Mouse (Mus musculus) layer of hippocampus, adult 2 months (tissue): ENCODE measurements at regions not wholly inside any gene's neighbourhood (a gene's known extent, or its start where the extent isn't known, plus 50 kb on each side); places are given as distances from the start of the nearest gene placed in this dataset.
"Not testable (repeated sequence)": the region's sequence is repeated elsewhere in the genome, so short reads cannot be mapped to it uniquely, and the experiment has no call there.

Source experiments
- DNase-seq, 2 experiments: peaks; one replicate each; pipeline ENCODE4 v3.0.0; 2022; ENCODE audit warnings: low spot score in 2 of 2
- H3K27ac ChIP-seq: fragments of 200-600 bp; 2 replicates; pipeline ENCODE4 v1.8.1; 2022
- H3K4me3 ChIP-seq: fragments of 200-600 bp; 2 replicates; pipeline ENCODE4 v1.8.1; 2022; ENCODE audit warnings: mild to moderate bottlenecking
- CTCF ChIP-seq: fragments of 200-600 bp; conservative IDR thresholded peaks from 2 replicates; pipeline ENCODE4 v1.8.1; 2022; ENCODE audit warnings: antibody characterized with exemption, mild to moderate bottlenecking, moderate library complexity

DNA sequence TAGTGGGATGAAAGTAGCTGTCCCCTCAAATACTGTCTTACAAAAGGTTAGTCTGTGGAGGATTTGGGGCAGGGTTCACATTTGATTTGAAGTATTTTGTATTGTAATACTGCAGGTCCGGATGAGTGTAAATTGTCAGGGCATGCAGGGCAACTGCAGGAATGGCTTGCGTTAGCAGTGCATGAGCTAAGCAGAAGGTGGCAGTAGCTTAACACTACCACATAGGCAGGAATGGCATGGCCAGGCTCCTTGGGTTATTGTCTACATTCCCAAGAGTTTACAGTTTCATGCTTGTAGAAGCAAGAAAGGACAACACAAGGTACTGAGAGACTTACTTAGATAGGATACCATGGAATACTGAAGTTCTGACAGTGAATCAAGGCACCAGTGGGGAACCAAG is 611.3 kb downstream of the Hdgfl1 start:
- TF ChIP-seq CTCF = peak; percentile 62
- H3K27ac ChIP-seq = no peak overlapping the region
- no peak overlapping the region for H3K4me3 ChIP-seq
- DNase-seq = no peak

DNA sequence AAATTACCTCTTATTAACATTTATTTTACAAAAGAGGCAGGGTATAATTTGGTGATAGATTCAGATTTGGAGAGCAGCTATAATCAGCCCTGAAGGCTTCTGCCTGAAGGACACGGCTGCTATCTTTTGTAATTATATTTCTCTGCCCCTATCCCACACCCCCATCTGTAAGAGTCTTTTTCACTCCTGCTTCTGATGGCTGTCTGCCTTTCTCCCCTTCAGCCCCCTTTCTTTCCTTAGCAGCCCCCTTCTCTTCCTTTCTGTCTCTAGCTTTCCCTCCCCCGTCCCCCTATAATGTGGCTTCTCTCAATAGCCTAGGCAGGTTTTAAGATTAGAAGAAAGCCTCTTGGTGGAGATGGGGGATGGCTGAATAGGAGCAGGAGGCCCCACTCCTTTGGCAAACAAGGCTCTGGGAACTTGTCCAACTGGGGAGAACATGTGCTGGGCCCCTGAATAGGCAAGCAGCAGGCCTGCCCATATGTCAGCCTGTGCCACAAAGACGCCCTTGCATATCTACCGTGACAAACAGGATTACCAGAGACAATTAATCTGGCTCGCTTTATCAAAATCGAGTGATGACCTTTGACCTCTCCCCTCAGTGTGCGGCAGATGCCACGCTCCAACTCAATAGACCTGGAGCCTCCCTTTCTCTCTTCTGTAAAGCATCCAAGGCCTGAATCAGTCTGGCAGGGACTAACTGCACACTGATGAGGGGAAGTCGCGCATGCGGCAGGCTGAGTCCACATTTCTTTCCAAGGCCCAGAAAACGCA is 615.1 kb downstream of the Hdgfl1 start:
- no peak overlapping the region for H3K4me3 ChIP-seq
- peak overlapping the region; percentile 59 for H3K27ac ChIP-seq
- peak; percentile 88 to 91 for DNase-seq
- TF ChIP-seq CTCF = no peak

DNA sequence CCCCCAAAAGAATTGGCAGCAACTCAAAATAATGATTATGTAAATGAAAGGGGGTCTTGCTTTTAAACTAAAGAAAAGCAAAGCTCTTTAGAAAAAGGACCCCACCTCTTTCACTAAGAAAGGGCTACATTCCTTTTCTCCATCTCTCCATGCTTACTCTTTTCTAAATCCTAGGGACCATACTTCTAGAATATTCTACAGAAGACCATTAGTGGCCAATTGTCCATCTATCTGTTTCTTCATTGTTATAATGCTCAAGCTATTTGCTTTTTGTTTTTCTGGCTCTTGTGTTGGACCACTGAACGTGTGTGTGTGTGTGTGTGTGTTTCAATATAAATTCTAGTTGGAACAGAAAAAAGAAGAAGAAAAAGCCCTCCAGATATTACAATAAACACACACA is 615.7 kb downstream of the Hdgfl1 start:
- no peak for TF ChIP-seq CTCF
- H3K4me3 ChIP-seq = no peak overlapping the region
- peak overlapping the region; percentile 59 for H3K27ac ChIP-seq
- no peak for DNase-seq

DNA sequence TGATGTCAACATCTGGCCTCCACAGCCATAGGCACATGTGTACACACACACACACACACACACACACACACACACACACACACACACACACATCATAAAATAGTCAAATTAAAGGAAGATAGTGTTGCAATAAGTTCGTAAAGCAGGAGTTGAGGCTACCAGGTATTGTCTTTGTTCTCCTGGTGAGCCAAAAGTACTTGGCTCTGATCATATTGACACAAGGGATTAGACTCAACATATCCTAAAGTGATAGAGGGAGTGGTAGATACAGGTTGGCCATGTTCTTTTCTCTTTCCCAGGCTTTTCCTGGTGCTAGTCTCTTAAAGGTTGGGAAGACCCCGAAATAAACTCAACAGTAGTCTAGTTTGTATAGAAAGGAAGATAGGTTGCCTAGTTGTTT is 616.9 kb downstream of the Hdgfl1 start:
- no peak for TF ChIP-seq CTCF
- Histone ChIP-seq H3K4me3 (no peak overlapping the region), H3K27ac (no peak overlapping the region)
- DNase-seq = no peak

DNA sequence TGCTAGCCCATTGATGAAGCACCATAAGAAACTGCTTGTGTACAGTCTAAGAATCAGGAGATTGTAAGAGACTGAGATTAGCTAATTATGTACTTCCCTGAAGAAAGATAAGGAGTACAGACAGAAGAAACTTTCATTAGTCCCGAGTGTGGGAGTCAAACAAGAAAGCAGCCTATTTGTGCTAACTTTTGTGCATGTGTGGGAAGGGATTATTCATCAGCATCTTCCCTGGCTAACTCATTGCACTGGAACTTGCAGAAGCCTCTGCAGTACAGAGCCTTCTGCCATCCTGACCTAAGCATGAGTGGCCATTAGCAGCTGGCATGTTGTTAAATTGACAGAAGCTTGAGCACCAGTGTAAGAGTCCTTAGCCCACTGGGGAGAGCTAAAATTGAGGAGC is 619.5 kb downstream of the Hdgfl1 start:
- DNase-seq = no peak

DNA sequence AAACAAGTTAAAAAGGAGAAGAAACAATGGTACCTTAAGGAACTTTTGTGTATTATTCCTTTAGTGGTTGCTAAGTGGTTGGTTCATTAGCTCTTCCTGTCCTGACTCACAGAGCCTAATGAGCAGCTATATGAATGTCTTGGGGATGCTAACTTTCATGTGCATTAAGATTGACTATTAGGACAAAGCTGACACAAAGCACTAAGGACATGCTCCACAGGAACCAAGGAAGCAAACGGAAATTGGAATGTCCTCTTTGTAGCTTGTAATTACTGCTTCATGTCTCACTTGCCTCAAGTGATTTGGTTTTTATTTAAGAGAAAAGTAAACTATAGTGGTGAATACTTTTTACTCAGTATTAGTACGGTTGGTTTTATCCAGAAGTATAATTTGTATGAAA is 627.2 kb downstream of the Hdgfl1 start:
- Histone ChIP-seq H3K27ac (no peak overlapping the region), H3K4me3 (no peak overlapping the region)
- no peak for DNase-seq
- TF ChIP-seq CTCF = no peak

More for the DNA sequence above, 619.5 kb downstream of the Hdgfl1 start:
- no peak for TF ChIP-seq CTCF
- H3K4me3 ChIP-seq = no peak overlapping the region
- peak overlapping the region; percentile 24; the same call in 1 of the 2 replicates for H3K27ac ChIP-seq

DNA sequence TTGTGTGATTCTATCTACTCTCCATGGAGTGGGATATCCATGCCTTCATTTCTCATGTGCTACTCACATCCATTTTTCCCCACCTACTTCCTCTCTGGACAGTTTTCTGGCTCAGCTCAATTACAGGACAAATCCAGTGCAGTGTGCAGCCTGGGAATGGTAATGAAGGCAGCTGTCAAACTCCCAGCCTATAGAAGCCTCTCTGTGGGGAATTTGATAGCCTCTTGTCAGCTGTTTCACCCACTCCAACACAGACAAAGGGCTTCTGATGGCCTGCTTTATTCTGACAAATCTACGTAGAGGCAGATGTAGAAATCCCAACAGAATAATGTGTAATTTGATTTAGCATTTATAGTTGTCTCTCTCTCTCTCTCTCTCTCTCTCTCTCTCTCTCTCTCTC is 650.6 kb downstream of the Hdgfl1 start:
- TF ChIP-seq CTCF = no peak

DNA sequence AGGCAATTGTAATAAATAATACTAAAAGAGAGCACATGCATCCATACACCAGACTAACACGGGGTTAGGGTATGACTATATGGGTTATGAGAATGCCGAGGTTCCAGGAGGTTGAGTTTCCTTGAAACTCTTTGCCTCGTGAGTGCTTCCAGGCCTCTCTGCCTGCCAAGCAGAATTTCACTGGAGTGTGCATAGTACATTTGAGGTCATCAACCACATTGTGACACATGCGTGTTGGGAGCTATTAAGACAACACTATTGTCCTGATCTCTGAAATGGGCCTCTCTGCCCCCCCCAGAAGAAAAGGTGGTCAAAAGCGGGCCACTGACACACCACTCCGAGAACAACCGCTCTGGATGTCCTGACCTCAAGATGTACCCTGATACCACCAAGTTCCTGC is 655.8 kb downstream of the Hdgfl1 start:
- DNase-seq = no peak
- Histone ChIP-seq H3K27ac (no peak overlapping the region), H3K4me3 (no peak overlapping the region)
- TF ChIP-seq CTCF = no peak

More for the DNA sequence above, 650.6 kb downstream of the Hdgfl1 start:
- H3K27ac ChIP-seq = no peak overlapping the region
- H3K4me3 ChIP-seq = no peak overlapping the region
- no peak for DNase-seq

DNA sequence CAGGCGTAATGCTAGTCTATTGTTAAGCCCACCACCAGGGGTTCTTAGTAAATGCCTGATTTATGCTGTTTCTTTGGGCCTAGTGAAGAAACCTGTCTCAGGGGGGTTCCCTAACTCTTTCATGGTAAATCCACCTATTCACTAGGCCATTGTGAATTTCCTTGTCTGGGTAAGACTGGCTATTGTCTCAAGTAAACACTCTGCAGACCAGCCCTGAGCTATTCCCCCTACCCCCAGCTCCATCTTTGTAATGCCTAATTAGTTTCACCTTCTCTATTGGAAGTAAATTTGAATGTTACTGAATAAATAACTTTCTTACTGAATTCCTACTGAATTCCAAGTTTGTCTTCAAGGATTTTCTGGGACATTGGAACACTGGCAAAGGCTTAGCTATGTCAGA is 656.2 kb downstream of the Hdgfl1 start:
- not testable (repeated sequence) for DNase-seq, H3K4me3 ChIP-seq, H3K27ac ChIP-seq

DNA sequence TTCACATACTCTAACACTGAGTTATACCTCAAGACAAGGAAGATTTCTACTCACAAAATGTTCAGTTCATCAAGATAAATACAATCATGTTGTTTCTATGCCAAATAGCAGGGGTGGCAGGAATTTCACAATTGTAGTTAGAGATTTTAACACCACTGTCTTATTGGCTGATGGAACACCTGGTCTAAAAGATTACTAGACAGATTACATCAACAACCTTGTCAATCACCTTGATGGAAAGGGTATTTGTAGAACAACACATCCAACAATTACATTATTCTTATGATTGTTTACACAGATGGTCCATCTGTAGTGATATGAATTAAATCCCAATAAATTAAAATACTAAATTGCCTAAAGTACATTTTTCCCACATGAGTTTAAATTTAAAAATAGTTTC is 657.4 kb downstream of the Hdgfl1 start:
- no peak overlapping the region for H3K27ac ChIP-seq
- no peak overlapping the region for H3K4me3 ChIP-seq
- TF ChIP-seq CTCF = no peak
- no peak for DNase-seq

DNA sequence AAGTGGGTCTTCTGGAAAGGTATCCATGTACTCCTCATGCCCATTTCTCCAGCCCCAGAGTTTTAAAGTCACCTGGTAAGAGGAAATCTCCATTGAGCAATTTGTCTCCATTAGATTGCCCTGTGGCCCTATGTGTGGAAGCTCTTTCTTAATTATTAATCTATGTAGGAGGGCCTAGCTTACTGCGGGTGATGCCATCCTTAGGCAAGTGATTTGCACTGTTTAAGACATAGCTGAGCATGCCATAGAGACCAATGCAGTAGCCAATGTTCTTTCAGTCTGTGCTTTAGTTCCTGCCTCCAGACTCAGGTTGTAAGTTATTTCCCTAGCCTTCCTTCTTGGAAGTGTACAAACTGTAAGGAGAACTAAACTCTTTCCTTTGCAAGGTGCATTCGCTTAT is 661.0 kb downstream of the Hdgfl1 start:
- TF ChIP-seq CTCF = no peak
- H3K4me3 ChIP-seq = no peak overlapping the region
- no peak overlapping the region for H3K27ac ChIP-seq
- no peak for DNase-seq

DNA sequence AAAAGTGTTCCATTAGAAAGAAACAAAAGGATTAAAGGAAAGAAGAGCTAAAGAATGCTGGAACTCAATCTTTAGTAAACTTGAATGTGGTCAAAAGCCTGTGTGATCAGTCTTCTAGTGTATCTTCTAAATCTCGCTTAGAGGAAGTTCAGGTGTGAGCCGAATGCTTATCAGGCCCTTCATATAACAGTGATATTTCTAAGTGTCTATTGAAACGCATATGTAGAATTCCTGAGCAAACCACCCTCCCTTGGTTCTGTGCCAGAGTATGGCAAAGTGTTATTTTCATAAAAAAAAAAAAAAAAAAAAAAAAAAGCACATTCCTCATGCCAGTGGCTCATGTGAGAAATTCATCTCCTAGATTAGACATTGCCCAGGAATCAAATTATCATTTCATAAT is 681.2 kb downstream of the Hdgfl1 start:
- DNase-seq = no peak
- H3K27ac ChIP-seq = no peak overlapping the region
- no peak overlapping the region for H3K4me3 ChIP-seq
- TF ChIP-seq CTCF = no peak

DNA sequence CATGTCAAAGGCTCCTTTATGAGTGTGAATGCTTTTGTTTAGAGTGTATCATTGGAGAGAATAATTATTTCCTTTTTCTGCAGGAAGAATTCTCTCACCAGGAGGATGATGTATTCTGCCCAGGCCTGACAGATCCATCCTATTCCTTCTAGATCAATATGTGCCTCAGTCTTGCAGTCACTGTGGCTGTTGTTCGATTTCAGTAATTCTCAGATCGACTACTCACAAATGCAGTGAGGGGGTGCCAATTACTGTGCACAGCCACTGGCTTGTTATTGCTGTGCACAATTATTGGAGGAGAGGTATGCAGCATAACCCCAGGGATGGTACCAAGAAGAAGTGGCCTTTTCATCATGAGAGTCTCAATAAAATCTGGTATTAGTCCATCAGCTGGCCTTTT is 689.2 kb downstream of the Hdgfl1 start:
- Histone ChIP-seq H3K4me3 (no peak overlapping the region), H3K27ac (no peak overlapping the region)
- DNase-seq = peak in 1 of 2 experiments; percentile 0
- TF ChIP-seq CTCF = no peak

DNA sequence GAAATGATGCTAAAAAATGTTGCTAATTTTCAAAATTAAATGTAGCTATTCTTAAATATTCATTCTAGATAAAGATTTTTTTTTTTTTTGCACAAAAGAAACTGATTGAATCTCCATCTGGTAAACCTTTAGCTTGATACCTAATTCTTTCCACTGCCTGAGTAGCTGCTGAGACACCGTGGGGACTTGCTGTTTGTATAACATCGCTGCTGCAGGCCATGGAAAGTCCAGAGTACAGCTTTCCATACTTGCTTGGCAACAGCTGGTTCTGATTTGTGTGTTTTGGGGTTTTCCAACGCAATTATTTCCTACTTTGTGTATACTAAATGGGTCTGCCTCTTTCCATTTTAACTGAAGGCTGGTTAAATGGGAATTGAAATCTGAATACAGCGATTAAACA is 689.7 kb downstream of the Hdgfl1 start:
- no peak for DNase-seq
- Histone ChIP-seq H3K4me3 (no peak overlapping the region), H3K27ac (no peak overlapping the region)
- TF ChIP-seq CTCF = no peak

DNA sequence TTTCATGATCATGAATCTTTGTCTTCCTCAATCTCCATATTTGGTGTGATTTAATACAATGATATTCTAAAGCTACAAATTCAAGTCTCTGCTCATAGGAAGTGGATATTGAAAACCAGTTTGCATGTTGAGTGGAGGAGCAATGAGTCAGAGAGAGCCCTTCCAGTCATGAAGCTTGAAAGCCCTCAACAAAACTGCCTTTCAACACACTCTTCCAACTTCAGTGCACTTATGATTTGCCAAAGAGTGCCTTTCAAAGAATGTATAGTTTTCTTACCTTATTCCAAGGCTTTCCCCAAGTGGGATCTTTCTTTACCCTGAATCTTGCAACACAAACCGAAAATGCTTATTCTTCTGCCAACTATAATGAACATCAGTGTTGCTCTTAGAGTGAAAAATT is 690.6 kb downstream of the Hdgfl1 start:
- Histone ChIP-seq H3K4me3 (no peak overlapping the region), H3K27ac (no peak overlapping the region)
- DNase-seq = no peak
- no peak for TF ChIP-seq CTCF
